Mouse (Mus musculus) intestine, embryonic 16.5 days (tissue): ENCODE measurements around the gene Dlk1. TPM values are rescaled to one million over a fixed set of nuclear protein-coding genes. Genes with fewer than 3 reads are reported as not detected.

Experiments
- ATAC-seq: fragments of 200-750 bp; cut with Nextera tagmentation; 2 replicates; pipeline ENCODE4 v1.8.0; 2017; ENCODE audit warnings: moderate TSS enrichment, moderate library complexity
- H3K27ac ChIP-seq: fragments of 300-500 bp; sonication (generic); 2 replicates; pipeline ENCODE4 v1.5.1; 2014; ENCODE audit warnings: mild to moderate bottlenecking, low read length
- H3K27me3 ChIP-seq: fragments of 300-500 bp; sonication (generic); replicated peaks from 2 replicates; pipeline ENCODE4 v1.6.1; 2014; ENCODE audit warnings: low read length, control low read depth, mixed read lengths; ENCODE audit not compliant: control insufficient read depth, insufficient read depth
- H3K36me3 ChIP-seq: fragments of 300-500 bp; sonication (generic); 2 replicates; pipeline ENCODE4 v1.6.1; 2014; ENCODE audit warnings: low read length, control low read depth; ENCODE audit not compliant: control insufficient read depth, insufficient read depth
- H3K4me1 ChIP-seq: fragments of 300-500 bp; sonication (generic); 2 replicates; pipeline ENCODE4 v1.6.1; 2014; ENCODE audit warnings: low read length, control low read depth, mixed read lengths; ENCODE audit not compliant: control insufficient read depth, insufficient read depth
- H3K4me2 ChIP-seq: fragments of 300-500 bp; sonication (generic); 2 replicates; pipeline ENCODE4 v1.6.1; 2014; ENCODE audit warnings: low read depth, low read length, control low read depth
- H3K4me3 ChIP-seq: fragments of 300-500 bp; sonication (generic); 2 replicates; pipeline ENCODE4 v1.5.1; 2014; ENCODE audit warnings: mild to moderate bottlenecking, low read length
- H3K9ac ChIP-seq: fragments of 300-500 bp; sonication (generic); 2 replicates; pipeline ENCODE4 v1.6.1; 2014; ENCODE audit warnings: low read depth, low read length
- H3K9me3 ChIP-seq: fragments of 300-500 bp; sonication (generic); 2 replicates; pipeline ENCODE4 v1.6.1; 2016; ENCODE audit warnings: low read length, control low read depth; ENCODE audit not compliant: control insufficient read depth
- WGBS: fragments of 180-500 bp; shearing (Covaris S2); extraction: QIAGEN DNeasy Blood & Tissue Kit; methylation state at CpG from one replicate; pipeline ENCODE4 v1.1.7; 2014; 5-methylcytosine and 5-hydroxymethylcytosine counted together
- polyA plus RNA-seq: library from polyadenylated mRNA; unstranded; fragments of >200 nt; fragmentation: Nextera tagmentation; extraction: Ambion mirVana; gene quantifications from 2 replicates; pipeline ENCODE4 v1.2.1, GENCODE M21; 2015

Gene Dlk1
- polyA plus RNA-seq, 1 experiment from 2014 or later = 385 TPM

GRCm38 (mm10) chr12:109436852-109437251 lies 15.8 kb upstream of the Dlk1 start:
- no peak overlapping the region for H3K4me3 ChIP-seq
- H3K4me1 ChIP-seq = peaks cover 55% of the 10 kb centered on the region
- no peaks in the 10 kb centered on the region for H3K9me3 ChIP-seq
- ATAC-seq = peak; percentile 59
- peak overlapping the region; percentile 46 for H3K9ac ChIP-seq
- WGBS = 20% methylated on average over 12 of the region's 12 CpGs
- peak overlapping the region; percentile 69 for H3K27ac ChIP-seq
- H3K27me3 ChIP-seq = no peaks in the 10 kb centered on the region
- no peaks in the 10 kb centered on the region for H3K36me3 ChIP-seq
- H3K4me2 ChIP-seq = peak overlapping the region; percentile 3

- WGBS = 4% methylated on average over 25 of the region's 25 CpGs
- Histone ChIP-seq H3K27ac (peak overlapping the region; percentile 69), H3K36me3 (no peaks in the 10 kb centered on the region), H3K4me1 (peaks cover 59% of the 10 kb centered on the region), H3K9ac (peak overlapping the region; percentile 46), H3K4me2 (peak overlapping the region; percentile 51), H3K27me3 (no peaks in the 10 kb centered on the region), H3K4me3 (peak overlapping the region; percentile 29), H3K9me3 (no peaks in the 10 kb centered on the region)
- peak; percentile 61 for ATAC-seq
Measured at GRCm38 (mm10) chr12:109437559-109438350, 14.9 kb upstream of the Dlk1 start.

GRCm38 (mm10) chr12:109438383-109438782 lies 14.2 kb upstream of the Dlk1 start:
- peaks cover 59% of the 10 kb centered on the region for H3K4me1 ChIP-seq
- peak overlapping the region; percentile 52 for H3K27ac ChIP-seq
- no peak overlapping the region for H3K4me3 ChIP-seq

GRCm38 (mm10) chr12:109439974-109440373 lies 12.6 kb upstream of the Dlk1 start:
- Histone ChIP-seq H3K4me2 (no peak overlapping the region), H3K4me3 (no peak overlapping the region), H3K36me3 (no peaks in the 10 kb centered on the region), H3K9me3 (no peaks in the 10 kb centered on the region), H3K9ac (no peak overlapping the region; the same call in 1 of the 2 replicates), H3K4me1 (peaks cover 63% of the 10 kb centered on the region), H3K27ac (no peak overlapping the region; the same call in 1 of the 2 replicates), H3K27me3 (no peaks in the 10 kb centered on the region)
- WGBS = 40% methylated on average over 6 of the region's 6 CpGs
- no peak for ATAC-seq

More at GRCm38 (mm10) chr12:109438383-109438782, 14.2 kb upstream of the Dlk1 start:
- Histone ChIP-seq H3K9ac (peak overlapping the region; percentile 34; the same call in 1 of the 2 replicates), H3K36me3 (no peaks in the 10 kb centered on the region), H3K4me2 (no peak overlapping the region), H3K27me3 (no peaks in the 10 kb centered on the region), H3K9me3 (no peaks in the 10 kb centered on the region)
- WGBS = 68% methylated on average over 6 of the region's 6 CpGs
- ATAC-seq = no peak

- peak overlapping the region; percentile 36 for H3K9ac ChIP-seq
- ATAC-seq = 0 out of 2 replicates have a peak, but pooled peaks have one; percentile 20
- no peaks in the 10 kb centered on the region for H3K27me3 ChIP-seq
- H3K27ac ChIP-seq = peak overlapping the region; percentile 49
- no peaks in the 10 kb centered on the region for H3K9me3 ChIP-seq
- no peaks in the 10 kb centered on the region for H3K36me3 ChIP-seq
- no peak overlapping the region for H3K4me3 ChIP-seq
- H3K4me1 ChIP-seq = peaks cover 68% of the 10 kb centered on the region
- WGBS = 25% methylated on average over 6 of the region's 6 CpGs
- no peak overlapping the region for H3K4me2 ChIP-seq
Measured at GRCm38 (mm10) chr12:109441366-109441765, 11.3 kb upstream of the Dlk1 start.

GRCm38 (mm10) chr12:109442115-109442514 lies 10.5 kb upstream of the Dlk1 start:
- Histone ChIP-seq H3K9ac (no peak overlapping the region), H3K27ac (no peak overlapping the region)
- 51% methylated on average over 13 of the region's 13 CpGs for WGBS

GRCm38 (mm10) chr12:109443276-109443675 lies 9.3 kb upstream of the Dlk1 start:
- no peak for ATAC-seq
- Histone ChIP-seq H3K4me3 (no peak overlapping the region), H3K4me2 (no peak overlapping the region), H3K27ac (no peak overlapping the region), H3K27me3 (no peaks in the 10 kb centered on the region), H3K36me3 (no peaks in the 10 kb centered on the region), H3K4me1 (peaks cover 56% of the 10 kb centered on the region), H3K9ac (no peak overlapping the region), H3K9me3 (no peaks in the 10 kb centered on the region)
- WGBS = 68% methylated on average over 3 of the region's 3 CpGs

More at GRCm38 (mm10) chr12:109442115-109442514, 10.5 kb upstream of the Dlk1 start:
- Histone ChIP-seq H3K4me2 (no peak overlapping the region), H3K27me3 (no peaks in the 10 kb centered on the region), H3K9me3 (no peaks in the 10 kb centered on the region), H3K4me1 (peaks cover 65% of the 10 kb centered on the region), H3K36me3 (no peaks in the 10 kb centered on the region), H3K4me3 (no peak overlapping the region)
- no peak for ATAC-seq

GRCm38 (mm10) chr12:109444999-109445398 lies 7.6 kb upstream of the Dlk1 start:
- Histone ChIP-seq H3K36me3 (no peaks in the 10 kb centered on the region), H3K4me3 (no peak overlapping the region), H3K4me2 (no peak overlapping the region), H3K27ac (no peak overlapping the region), H3K4me1 (peaks cover 50% of the 10 kb centered on the region), H3K9me3 (no peaks in the 10 kb centered on the region), H3K27me3 (no peaks in the 10 kb centered on the region), H3K9ac (no peak overlapping the region)
- no peak for ATAC-seq
- WGBS = 72% methylated on average over 5 of the region's 5 CpGs

GRCm38 (mm10) chr12:109445499-109446235 lies 7.0 kb upstream of the Dlk1 start:
- Histone ChIP-seq H3K27me3 (no peaks in the 10 kb centered on the region), H3K9me3 (no peaks in the 10 kb centered on the region), H3K4me2 (peak overlapping the region; percentile 36), H3K4me1 (peaks cover 50% of the 10 kb centered on the region), H3K9ac (0 out of 2 replicates have a peak overlapping the region, but pooled peaks have one; percentile 32), H3K36me3 (no peaks in the 10 kb centered on the region), H3K4me3 (no peak overlapping the region), H3K27ac (peak overlapping the region; percentile 42)
- ATAC-seq = peak; percentile 32; the same call in 1 of the 2 replicates
- 26% methylated on average over 19 of the region's 19 CpGs for WGBS
